Mouse (Mus musculus): ENCODE results near the gene Atp8b5.
A peak's percentile ranks its signal among the peaks of the same experiment; 100 is the strongest.

Gene Atp8b5

DNA sequence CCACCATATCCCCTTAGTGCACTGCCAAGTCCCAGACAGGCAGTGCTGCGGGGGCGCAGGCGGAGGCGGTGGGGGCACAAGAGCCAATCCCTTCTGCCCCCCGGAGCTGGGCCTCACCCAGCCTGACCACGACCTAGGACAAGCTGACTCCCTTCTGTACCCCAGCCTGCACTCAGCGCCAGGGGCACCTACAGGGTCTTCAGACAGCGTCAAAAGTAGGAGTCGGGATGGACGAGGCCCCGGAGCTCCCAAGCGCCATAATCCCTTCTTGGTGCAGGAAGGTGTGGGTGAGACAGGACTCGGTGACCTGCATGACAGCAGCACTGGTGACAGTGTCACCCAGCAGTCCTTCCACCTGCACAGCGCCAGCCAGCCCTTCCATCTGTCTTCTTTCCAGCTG is 147.8 kb downstream of the Atp8b5 start:
- no peak for DNase-seq (ENCODE audit: low read depth)

GRCm38 (mm10) chr4:43415221-43416070 is 148.5 kb downstream of the Atp8b5 start:
- no peak for DNase-seq (ENCODE audit: low read depth)

- DNase-seq (ENCODE audit: low read depth): no peak
Observed at GRCm38 (mm10) chr4:43416071-43416490, 149.1 kb downstream of the Atp8b5 start.

- no peak for DNase-seq (ENCODE audit: low read depth)
Observed at GRCm38 (mm10) chr4:43417269-43418062, 150.5 kb downstream of the Atp8b5 start.

DNA sequence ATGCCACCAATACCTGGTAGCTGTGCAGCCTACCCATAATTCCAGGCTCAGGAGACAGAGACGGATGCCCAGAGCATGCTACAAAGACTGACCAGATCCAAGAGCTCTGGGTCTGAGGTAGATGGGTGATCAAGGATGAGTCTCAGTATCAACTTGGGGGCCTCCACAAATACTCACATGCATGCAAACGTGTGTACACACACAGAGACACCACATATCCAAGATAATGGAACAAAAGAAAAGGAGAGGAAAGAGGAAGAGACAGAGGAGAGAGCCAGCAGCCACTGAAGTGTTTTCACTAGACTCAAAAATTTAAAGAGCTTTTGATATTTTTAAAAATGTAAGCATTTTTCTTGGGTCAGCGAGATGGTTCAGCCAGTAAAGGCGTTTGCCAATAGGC is 151.5 kb downstream of the Atp8b5 start:
- DNase-seq (ENCODE audit: low read depth): no peak

DNA sequence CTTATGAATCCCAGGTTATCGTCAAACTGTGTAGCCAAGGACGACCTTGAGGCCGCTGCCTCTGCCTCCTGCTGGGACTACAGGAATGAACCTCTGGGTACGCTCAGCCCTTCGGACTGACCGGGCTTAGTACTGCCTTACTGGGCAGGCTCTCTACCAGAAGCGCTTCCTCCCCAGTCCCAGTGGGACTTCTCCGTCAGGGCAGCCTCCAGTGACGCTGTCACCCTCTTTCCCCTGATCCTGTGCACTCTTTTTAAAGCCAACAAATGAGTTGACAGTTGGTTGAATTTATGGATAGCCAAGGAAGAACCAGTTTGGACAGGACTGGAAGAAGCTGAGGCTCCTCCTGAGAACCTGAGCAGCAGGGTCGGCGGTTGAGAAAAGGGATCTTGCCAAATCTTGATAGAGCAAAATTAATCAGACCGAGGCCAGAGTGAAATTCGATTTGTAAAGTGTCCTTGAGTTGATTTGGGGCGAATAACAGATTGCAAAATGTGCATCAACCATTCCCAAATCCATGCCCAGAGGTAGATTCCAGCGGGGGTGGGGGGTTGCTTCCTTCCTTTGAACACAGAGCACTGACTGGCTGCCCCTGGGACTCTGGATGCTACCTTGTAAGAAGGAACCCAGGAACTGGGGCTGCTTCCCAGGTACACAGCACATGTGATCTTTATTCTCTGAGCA is 152.2 kb downstream of the Atp8b5 start:
- DNase-seq (ENCODE audit: low read depth): no peak

DNA sequence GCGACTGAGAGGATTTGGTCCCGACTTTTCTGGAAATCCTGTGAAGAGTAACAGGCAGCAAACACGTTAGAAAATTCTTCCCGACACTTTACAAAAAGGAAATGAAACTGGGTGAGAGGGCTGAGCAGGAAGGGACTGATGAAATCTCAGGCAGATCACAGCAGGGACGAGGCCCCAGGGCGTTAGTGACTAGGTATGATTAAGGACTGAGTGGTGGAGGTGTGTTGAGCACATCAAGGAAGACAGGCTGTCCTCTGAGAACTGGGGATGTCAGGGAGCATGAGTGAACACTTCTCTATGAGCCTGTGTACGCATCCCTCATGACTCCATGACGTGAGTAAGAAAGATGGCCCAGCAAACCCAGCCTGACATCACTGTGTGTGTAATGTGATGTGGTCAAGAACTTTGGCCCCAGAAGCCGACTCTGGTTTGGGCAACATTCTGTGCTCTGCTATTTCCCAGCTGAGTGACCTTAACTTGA is 152.9 kb downstream of the Atp8b5 start:
- no peak for DNase-seq (ENCODE audit: low read depth)

GRCm38 (mm10) chr4:43420305-43420704 is 153.3 kb downstream of the Atp8b5 start:
- DNase-seq (ENCODE audit: low read depth): peak; percentile 87

- DNase-seq (ENCODE audit: low read depth): no peak
Observed at GRCm38 (mm10) chr4:43421632-43422240, 154.8 kb downstream of the Atp8b5 start.

All from induced T-regulatory cell, adult 2 months (primary cell).